Mouse (Mus musculus): ENCODE results near the gene Crtc1.

DNA sequence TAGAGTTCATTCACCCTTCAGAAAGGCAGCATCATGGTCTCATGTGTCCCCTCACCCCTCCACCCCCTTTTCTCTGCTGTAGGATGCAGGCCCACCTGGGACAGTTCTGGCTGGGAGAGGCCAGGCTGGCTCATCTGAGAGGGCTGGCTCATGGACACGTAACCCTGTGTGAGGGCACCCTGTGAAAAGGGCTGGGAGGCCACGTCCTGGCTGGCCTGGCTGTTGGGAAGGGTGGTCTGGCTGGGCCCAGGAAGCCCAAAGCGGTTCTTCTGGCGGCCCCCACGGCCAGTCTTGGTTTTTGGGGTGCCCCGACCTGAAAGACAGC is 106.5 kb downstream of the Crtc1 start:
- TF ChIP-seq CTCF (IDR thresholded peaks at IDR 0.05; ENCODE audit: extremely low read depth, insufficient read length, insufficient replicate concordance, low read depth, low read length) (no peak), POLR2A (IDR thresholded peaks at IDR 0.05; ENCODE audit: low read depth, low read length) (no peak)
